Mouse (Mus musculus) hindbrain, embryonic 12.5 days (tissue): ENCODE results near the gene Ano7. TPM values are rescaled to one million over a fixed set of nuclear protein-coding genes. Genes with fewer than 3 reads are reported as not detected.

ENCODE experiments used
- ATAC-seq: fragments of 200-750 bp; cut with Nextera tagmentation; 2 replicates; pipeline ENCODE4 v1.8.0; 2017; ENCODE audit warnings: moderate TSS enrichment; ENCODE audit not compliant: low FRiP score
- H3K27ac ChIP-seq: fragments of 300-500 bp; sonication (generic); 2 replicates; pipeline ENCODE4 v1.5.1; 2016; ENCODE audit warnings: mild to moderate bottlenecking
- H3K27me3 ChIP-seq: fragments of 300-500 bp; sonication (generic); 2 replicates; pipeline ENCODE4 v1.6.1; 2016; ENCODE audit warnings: mild to moderate bottlenecking
- H3K36me3 ChIP-seq: fragments of 300-500 bp; sonication (generic); 2 replicates; pipeline ENCODE4 v1.6.1; 2016; ENCODE audit warnings: mild to moderate bottlenecking
- H3K4me1 ChIP-seq: fragments of 300-500 bp; sonication (generic); 2 replicates; pipeline ENCODE4 v1.6.1; 2016
- H3K4me2 ChIP-seq: fragments of 300-500 bp; sonication (generic); replicated peaks from 2 replicates; pipeline ENCODE4 v1.6.1; 2016; ENCODE audit warnings: mild to moderate bottlenecking
- H3K4me3 ChIP-seq: fragments of 300-500 bp; sonication (generic); 2 replicates; pipeline ENCODE4 v1.5.1; 2016; ENCODE audit warnings: mild to moderate bottlenecking
- H3K9ac ChIP-seq: fragments of 300-500 bp; sonication (generic); 2 replicates; pipeline ENCODE4 v1.6.1; 2016; ENCODE audit warnings: mild to moderate bottlenecking, moderate library complexity
- H3K9me3 ChIP-seq: fragments of 300-500 bp; sonication (generic); replicated peaks from 2 replicates; pipeline ENCODE4 v1.6.1; 2016; ENCODE audit warnings: mild to moderate bottlenecking
- microRNA-seq: library from miRNA; unstranded; fragments of <30 nt; microRNA quantifications from one replicate; pipeline ENCODE4, GENCODE M21; 2017
- polyA plus RNA-seq: library from polyadenylated mRNA; unstranded; fragments of >200 nt; fragmentation: Nextera tagmentation; extraction: Ambion mirVana; gene quantifications from 2 replicates; pipeline ENCODE4 v1.2.1, GENCODE M21; 2016

The Ano7 gene
- polyA plus RNA-seq, 1 experiment from 2014 or later = 0.40 TPM

- Histone ChIP-seq H3K9ac (no peak overlapping the region), H3K4me2 (no peak overlapping the region), H3K27me3 (no peaks in the 10 kb centered on the region), H3K9me3 (no peaks in the 10 kb centered on the region), H3K4me1 (no peaks in the 10 kb centered on the region), H3K27ac (no peak overlapping the region), H3K4me3 (no peak overlapping the region), H3K36me3 (no peaks in the 10 kb centered on the region)
- no peak for ATAC-seq
These were observed 80.1 kb downstream of the Ano7 start for GRCm38 (mm10) chr1:93453721-93454255.

Small RNA genes within 50 kb of the gene (microRNA-seq; reads per million reads assigned to microRNA genes)
- gene Mir6345 = not detected
- gene Mir6902 = 1.4 reads per million

Other genes with a start within 250 kb of the Ano7 start
- gene Agxt, start 238.7 kb upstream of the Ano7 start, polyA plus RNA-seq = not detected in 2 replicates
- 0.35 and 0.41 TPM in 2 replicates for gene 2310007B03Rik, start 213.0 kb upstream of the Ano7 start, polyA plus RNA-seq
- 0.44 and 0.45 TPM in 2 replicates for gene Crocc2, start 205.2 kb upstream of the Ano7 start, polyA plus RNA-seq
- 15.2 and 16.2 TPM in 2 replicates for gene Sned1, start 138.1 kb upstream of the Ano7 start, polyA plus RNA-seq
- 34.9 and 37.2 TPM in 2 replicates for gene Mterf4, start 68.0 kb upstream of the Ano7 start, polyA plus RNA-seq
- gene Ppp1r7, start 31.1 kb upstream of the Ano7 start, polyA plus RNA-seq = 70.6 and 72.6 TPM in 2 replicates
- gene Pask, start 30.4 kb upstream of the Ano7 start, polyA plus RNA-seq = 15.2 and 15.9 TPM in 2 replicates
- 111 and 123 TPM in 2 replicates for gene Hdlbp, start 104.9 kb downstream of the Ano7 start, polyA plus RNA-seq
- gene Farp2, start 138.1 kb downstream of the Ano7 start, polyA plus RNA-seq = 6.1 and 6.6 TPM in 2 replicates